Mouse (Mus musculus) bone marrow macrophage, adult 2 months (primary cell): ENCODE results near the gene Tigit. TPM values are rescaled to one million over a fixed set of nuclear protein-coding genes. Genes with fewer than 3 reads are reported as not detected.

Source experiments
- H3K27ac ChIP-seq: 2 replicates; pipeline ENCODE4 v1.5.1; 2012; ENCODE audit warnings: low read depth, low read length; ENCODE audit not compliant: insufficient read depth
- H3K4me1 ChIP-seq: 2 replicates; pipeline ENCODE4 v1.6.1; 2012; ENCODE audit warnings: low read length; ENCODE audit not compliant: control insufficient read depth, insufficient read depth
- H3K4me3 ChIP-seq: 2 replicates; pipeline ENCODE4 v1.5.1; 2012; ENCODE audit warnings: mild to moderate bottlenecking, low read length, moderate library complexity; ENCODE audit not compliant: insufficient read depth
- CTCF ChIP-seq: IDR thresholded peaks from 2 replicates; pipeline ENCODE4 v1.5.1; 2012; ENCODE audit warnings: low read depth, mild to moderate bottlenecking, low read length, moderate library complexity
- POLR2A ChIP-seq: IDR thresholded peaks from 2 replicates; pipeline ENCODE4 v1.6.1; 2012; ENCODE audit warnings: mild to moderate bottlenecking, low read depth, low read length, borderline replicate concordance
- polyA plus RNA-seq: library from polyadenylated mRNA; stranded (reverse); fragments of >200 nt; gene quantifications from 2 replicates; pipeline ENCODE4 v1.2.4, GENCODE M21; 2012; ENCODE audit not compliant: missing spikeins, insufficient read depth, insufficient read length

Gene Tigit
- polyA plus RNA-seq, 1 experiment, result not detected

DNA sequence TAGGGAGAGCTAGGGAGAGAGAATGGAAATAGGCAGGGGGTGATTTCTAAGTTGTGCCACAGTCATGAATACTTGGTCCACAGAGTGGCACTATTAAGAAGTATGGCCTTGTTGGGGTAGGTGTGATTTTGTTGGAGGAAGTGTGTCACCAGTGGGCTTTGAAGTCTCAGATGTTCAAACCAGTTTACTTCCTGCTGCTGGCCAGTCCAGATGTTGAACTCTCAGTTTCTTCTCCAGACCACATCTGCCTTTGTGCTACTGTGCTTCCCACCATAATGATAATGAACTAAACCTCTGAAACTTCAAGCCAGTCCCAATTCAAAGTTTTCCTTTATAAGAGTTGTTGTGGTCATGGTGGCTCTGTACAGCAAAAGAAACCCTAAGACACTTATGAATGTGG, 8.8 kb upstream of the Tigit start:
- no peak overlapping the region for H3K4me3 ChIP-seq
- no peak for TF ChIP-seq CTCF
- TF ChIP-seq POLR2A, result no peak
- H3K4me1 ChIP-seq, result no peaks in the 10 kb centered on the region

DNA sequence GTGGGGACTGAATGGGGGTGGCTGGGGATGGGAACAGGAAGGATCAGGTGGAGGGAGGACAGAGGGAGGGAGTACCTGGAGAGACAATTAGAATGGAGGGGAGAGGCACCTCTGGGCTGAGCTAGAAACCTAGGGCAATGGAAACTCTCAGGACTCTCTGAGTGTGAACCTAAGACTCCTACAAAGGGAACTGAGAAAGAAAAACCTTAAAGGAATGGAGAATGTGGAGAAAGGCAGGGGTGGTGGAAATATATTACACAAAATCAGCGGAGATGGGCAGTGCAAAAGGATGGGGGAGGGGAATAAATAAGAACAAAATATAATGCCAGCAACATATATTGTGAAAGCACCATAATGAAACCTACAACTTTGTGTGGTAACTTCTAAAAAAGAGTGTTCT, 8.0 kb upstream of the Tigit start:
- H3K27ac ChIP-seq, result no peak overlapping the region
- H3K4me1 ChIP-seq, result no peaks in the 10 kb centered on the region
- no peak overlapping the region for H3K4me3 ChIP-seq
- TF ChIP-seq POLR2A (no peak), CTCF (no peak)

More for the DNA sequence above, 8.8 kb upstream of the Tigit start:
- H3K27ac ChIP-seq, result no peak overlapping the region

DNA sequence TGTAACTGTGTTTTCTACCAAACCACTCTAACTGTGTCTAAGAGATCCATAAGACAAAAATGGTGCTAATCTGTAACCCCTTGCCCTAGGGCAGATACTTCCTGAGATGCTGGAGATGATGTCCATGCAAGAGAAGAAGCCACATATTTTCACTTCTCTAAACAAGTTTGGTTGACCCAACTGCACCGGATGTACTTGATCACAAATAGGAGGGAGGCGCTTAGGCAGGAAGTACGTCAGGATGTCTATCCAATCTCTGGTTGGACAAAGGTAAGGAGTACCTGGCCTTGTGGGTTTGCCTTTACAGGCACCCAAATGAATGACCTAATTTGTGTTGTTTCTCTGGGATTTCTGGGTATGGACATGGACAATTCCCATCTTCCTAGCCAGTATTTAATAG, 4.3 kb upstream of the Tigit start:
- H3K27ac ChIP-seq, result no peak overlapping the region
- no peaks in the 10 kb centered on the region for H3K4me1 ChIP-seq
- no peak overlapping the region for H3K4me3 ChIP-seq
- TF ChIP-seq CTCF, result no peak
- no peak for TF ChIP-seq POLR2A

DNA sequence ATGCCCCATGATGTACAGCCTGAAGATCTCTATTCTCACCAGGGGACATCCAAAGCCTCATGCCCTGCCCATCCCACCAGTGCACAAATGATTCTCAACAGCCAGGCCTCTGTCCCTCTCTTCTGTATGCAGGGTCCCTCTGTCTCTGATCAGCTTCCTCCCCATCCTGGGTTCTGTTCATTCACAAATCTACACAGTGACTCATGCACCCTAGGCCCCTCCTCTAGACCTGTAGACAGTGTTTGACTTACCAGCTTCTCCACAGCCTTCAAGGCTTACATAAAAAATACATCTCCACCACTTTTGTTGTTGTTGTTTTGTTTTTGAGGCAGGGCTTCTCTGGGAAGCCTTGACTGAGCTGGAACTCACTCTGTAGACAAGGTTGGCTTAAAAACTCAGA, 915 bp upstream of the Tigit start:
- Histone ChIP-seq H3K27ac (no peak overlapping the region), H3K4me3 (no peak overlapping the region), H3K4me1 (no peaks in the 10 kb centered on the region)
- TF ChIP-seq POLR2A (no peak), CTCF (no peak)

DNA sequence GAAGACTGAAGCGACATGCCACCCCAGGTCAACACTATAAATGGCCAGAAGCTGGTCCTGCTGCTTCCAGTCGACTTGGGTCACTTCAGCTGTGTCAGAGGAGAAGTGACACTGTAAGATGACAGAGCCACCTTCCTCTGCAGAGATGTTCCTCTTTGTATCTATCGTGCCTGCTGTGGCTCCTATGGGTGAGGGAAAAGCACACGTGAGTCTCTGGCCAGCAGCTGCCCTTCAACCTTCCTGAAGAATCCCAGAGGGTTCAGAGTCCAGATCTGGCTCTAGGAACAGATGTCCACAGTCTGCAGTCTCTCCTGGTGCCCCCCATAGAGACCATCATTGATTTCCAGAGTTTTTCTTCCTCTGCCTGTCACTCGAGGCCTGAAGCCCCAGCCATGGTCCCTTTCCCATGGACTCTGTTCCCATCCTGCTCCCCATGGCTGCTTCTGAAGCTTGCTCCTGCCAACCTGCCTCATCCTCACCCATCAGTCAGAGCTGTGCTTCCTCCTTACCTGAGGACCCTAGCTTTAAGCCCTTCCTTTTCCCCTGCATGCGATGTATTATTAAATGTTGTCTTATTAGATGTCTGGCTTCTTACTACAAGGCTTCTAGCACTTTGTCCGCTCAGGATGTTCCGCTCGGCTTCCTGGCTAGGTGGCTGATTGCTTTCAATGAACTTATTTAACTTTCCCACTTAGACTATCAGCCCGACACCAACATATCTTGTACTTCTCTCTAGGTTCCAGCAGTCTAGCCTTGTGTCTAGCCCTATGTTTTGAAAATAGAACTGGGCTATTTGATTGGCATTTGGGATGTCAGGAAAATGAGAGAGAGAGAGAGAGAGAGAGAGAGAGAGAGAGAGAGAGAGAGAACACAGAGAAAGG, 1.6 kb downstream of the Tigit start:
- TF ChIP-seq POLR2A (no peak), CTCF (no peak)
- no peak overlapping the region for H3K4me3 ChIP-seq
- H3K4me1 ChIP-seq, result no peaks in the 10 kb centered on the region
- no peak overlapping the region for H3K27ac ChIP-seq

DNA sequence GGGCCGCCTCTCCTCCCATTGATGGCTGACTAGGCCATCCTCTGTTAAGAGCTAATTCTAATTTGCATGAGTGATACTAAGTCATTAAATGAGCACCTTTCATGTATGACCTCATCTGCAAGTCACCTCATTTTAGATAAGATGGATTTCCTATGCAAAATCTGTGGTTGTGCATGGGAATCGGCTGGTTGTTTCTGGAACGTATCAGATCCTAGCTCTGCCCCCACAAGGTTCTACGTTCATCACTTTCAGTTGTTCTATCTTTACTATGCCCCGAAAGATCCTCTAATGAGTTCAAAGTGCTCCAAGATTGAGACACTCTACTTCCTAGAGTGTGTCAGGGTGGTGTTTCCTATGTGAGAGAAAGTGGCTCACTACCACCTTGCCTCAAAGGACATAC, 2.4 kb downstream of the Tigit start:
- H3K27ac ChIP-seq, result no peak overlapping the region
- no peaks in the 10 kb centered on the region for H3K4me1 ChIP-seq
- no peak overlapping the region for H3K4me3 ChIP-seq
- TF ChIP-seq CTCF (no peak), POLR2A (no peak)

DNA sequence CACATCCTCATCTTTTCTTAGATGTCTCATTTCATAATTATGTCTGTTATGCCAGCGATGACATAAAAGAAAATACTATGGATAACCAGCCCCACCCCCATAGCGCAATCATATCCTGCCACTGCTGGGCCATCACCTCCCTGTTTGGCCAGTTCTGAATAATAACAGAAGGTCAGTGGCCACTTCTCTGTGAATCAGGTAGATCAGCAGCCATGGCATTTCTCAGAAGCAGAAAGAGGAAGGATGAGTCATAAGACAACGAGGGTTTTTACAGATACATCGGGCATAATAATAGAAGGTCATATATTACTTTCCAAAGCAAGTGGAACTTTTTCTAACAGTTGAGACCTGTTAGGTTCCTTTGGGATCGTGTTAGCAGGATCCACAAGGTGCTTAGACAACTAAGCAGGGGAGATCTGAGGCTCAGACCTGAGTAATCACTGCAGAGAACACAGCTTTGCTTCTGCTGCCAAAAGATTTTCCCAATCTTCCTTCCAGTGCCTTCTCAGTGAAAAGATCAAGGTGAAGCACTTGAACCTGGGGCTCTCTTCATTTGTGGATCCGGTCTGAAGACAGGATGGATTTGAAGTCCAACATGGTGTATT, 8.7 kb downstream of the Tigit start:
- TF ChIP-seq CTCF, result no peak
- no peak for TF ChIP-seq POLR2A
- Histone ChIP-seq H3K4me1 (peaks cover 6% of the 10 kb centered on the region), H3K4me3 (no peak overlapping the region), H3K27ac (no peak overlapping the region)

DNA sequence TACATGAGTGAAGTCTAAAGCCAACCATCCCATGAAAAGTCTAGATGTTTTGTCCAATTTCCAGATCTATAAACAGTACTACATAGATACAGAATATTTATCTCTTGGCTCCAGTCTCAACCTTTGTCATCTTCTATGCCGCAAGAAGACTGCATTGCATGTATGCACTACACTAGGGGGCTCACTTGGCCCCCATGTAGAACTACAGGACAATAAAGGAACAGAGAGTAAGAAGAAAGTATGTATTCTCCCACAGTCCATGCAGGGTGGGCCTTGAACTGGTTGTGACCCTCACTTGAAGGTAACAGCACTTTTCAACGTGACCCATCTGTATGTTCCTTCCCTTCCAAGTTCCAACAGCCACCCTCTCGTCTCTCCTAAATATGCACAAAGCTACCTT, 9.7 kb downstream of the Tigit start:
- Histone ChIP-seq H3K4me3 (no peak overlapping the region), H3K27ac (no peak overlapping the region), H3K4me1 (peaks cover 6% of the 10 kb centered on the region)
- TF ChIP-seq CTCF (no peak), POLR2A (no peak)

DNA sequence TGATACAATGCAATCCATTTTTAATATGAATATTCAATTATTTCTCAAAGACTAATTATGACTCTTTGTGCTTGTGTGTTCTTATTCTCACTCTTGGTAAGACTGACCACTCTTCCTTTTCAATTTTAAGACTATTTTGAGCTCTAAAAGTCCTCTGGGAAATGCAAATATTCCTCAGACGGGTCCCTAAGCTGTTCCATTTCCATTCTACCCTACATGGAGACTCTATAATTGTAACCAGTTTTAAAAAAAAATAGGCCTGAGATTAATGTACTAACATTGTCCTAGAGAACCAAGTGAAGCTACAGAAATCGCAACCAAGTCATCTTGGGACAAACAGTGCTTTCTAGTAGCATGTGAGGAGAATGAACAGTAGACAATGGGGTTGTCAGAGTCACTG, 10.7 kb downstream of the Tigit start:
- TF ChIP-seq POLR2A (no peak), CTCF (no peak)
- H3K27ac ChIP-seq, result no peak overlapping the region
- peaks cover 6% of the 10 kb centered on the region for H3K4me1 ChIP-seq
- H3K4me3 ChIP-seq, result no peak overlapping the region

DNA sequence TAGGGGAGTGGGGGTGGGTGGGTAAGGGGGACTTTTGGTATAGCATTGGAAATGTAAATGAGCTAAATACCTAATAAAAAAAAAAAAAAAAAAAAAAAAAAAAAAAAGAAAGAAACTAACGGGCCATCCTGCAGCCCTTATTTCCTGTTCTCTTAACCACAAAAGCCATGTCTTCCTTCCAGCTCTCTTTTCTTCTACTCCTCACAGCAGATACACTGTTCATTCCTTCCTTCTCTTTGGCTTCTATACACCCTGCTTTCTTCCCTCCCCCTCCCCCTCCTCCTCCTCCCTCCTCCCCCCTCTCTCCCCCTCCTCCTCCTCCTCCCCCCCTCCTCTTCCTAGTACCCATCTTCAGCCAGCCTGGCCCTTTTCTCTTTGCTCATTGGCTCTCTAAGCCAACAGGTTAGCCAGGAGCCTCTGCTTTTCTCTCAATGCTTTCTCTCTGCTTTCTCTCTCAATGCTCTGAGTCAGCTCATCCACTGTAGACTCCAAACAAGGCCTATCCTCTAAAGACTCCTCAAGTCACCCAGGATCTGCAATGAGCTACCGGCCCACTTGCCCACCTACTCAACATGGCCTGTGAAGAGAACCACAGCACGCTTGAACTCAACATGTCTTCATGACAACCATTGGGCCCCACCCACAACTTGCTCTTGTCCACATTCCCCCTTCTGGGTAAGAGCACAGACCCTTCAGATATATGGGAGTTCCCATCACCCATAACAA, 13.4 kb downstream of the Tigit start:
- no peak overlapping the region for H3K4me3 ChIP-seq
- H3K27ac ChIP-seq, result no peak overlapping the region
- TF ChIP-seq CTCF (no peak), POLR2A (no peak)
- peaks cover 6% of the 10 kb centered on the region for H3K4me1 ChIP-seq
